In the genomic region with DNA sequence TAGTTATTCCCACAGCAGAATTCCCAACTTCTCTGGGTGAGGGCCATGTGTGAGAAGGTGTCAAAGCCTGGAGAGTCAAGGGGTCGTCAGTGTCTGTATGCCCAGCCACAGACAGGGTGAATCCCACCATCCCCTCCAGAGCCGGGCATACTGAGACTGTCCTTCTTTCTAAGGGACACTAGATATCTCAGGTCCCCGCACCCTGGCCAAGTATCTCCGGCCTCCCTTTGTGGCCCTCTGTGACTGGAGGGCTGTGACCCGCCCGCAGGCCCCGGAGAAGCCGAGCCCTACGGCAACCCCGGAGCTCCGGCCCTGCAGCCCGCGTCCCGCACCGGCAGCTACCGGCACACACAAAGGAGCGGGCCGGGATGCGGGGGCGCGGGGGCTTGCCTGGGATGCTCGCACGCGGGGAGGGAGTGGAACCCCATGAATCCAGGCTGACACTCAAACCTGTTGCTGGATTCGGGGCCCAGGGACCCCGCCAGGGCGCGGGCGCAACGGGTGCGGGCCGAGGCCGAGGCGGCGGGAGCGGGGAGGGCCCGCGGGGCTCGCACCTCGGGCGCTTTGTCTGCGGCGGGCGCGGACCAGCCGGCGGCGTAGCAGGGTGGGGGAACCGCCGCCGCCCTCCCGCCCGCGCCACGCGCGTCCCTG, we compare ENCODE assay signal across 9 mouse cellular contexts. TPM values are rescaled to one million over a fixed set of nuclear protein-coding genes. Genes with fewer than 3 reads are reported as not detected.
DNase-seq lines count a peak whose midpoint lies in the region; ATAC-seq and TF ChIP-seq lines count a peak whose summit lies in the region.
"Had no signal": no experiment of that assay in that cellular context is flagged by ENCODE, and none has a peak within 500 bp of the region (broad histone marks: within the 10 kb centered on the region; RNA-seq: fewer than 3 reads in every experiment).

No protein-coding gene starts in this region.

- DNase-seq in gastrocnemius, postnatal 14 days: peak; percentile 42
- DNase-seq in gastrocnemius, adult 8-10 months (ENCODE audit: low spot score in 2 of 2): no peak
- peak; percentile 7 to 24 for DNase-seq in B cell, adult 2 months
- no peak for DNase-seq in kidney, postnatal 0 days (ENCODE audit: low spot score)
- DNase-seq in midbrain, embryonic 14.5 days: peak; percentile 64
- DNase-seq in testis, postnatal 10 days (ENCODE audit: low spot score): peak; percentile 67

- 0 out of 2 replicates have a peak, but pooled peaks cover 2% of the 10 kb centered on the region for H3K9me3 ChIP-seq in forebrain, embryonic 13.5 days (replicated peaks)
- H3K9me3 ChIP-seq in kidney, postnatal 0 days (replicated peaks; ENCODE audit: low read length): no peaks in the 10 kb centered on the region
- no peaks in the 10 kb centered on the region for H3K9me3 ChIP-seq in midbrain, embryonic 14.5 days (ENCODE audit: control insufficient read depth, low read length)

- H3K27me3 ChIP-seq in forebrain, embryonic 13.5 days: no peaks in the 10 kb centered on the region
- no peaks in the 10 kb centered on the region for H3K27me3 ChIP-seq in kidney, postnatal 0 days (ENCODE audit: insufficient read depth, low read length)
- no peaks in the 10 kb centered on the region for H3K27me3 ChIP-seq in midbrain, embryonic 14.5 days (ENCODE audit: control insufficient read depth, insufficient read depth, low read length)

- H3K36me3 ChIP-seq in forebrain, embryonic 13.5 days (ENCODE audit: poor library complexity, severe bottlenecking): no peaks in the 10 kb centered on the region
- H3K36me3 ChIP-seq in kidney, postnatal 0 days (ENCODE audit: insufficient read depth, low read length): no peaks in the 10 kb centered on the region
- no peaks in the 10 kb centered on the region for H3K36me3 ChIP-seq in midbrain, embryonic 14.5 days (ENCODE audit: control insufficient read depth, insufficient read depth, low read length)

- peak; percentile 63 for ATAC-seq in cerebellum, adult (ENCODE audit: insufficient number of reproducible peaks, low FRiP score, low TSS enrichment)
- peak; percentile 67 for ATAC-seq in forebrain, embryonic 13.5 days
- peak; percentile 14; the same call in 1 of the 2 replicates for ATAC-seq in kidney, postnatal 0 days (replicated peaks; ENCODE audit: low FRiP score, low read depth)
- ATAC-seq in midbrain, embryonic 14.5 days (ENCODE audit: low FRiP score, low TSS enrichment): peak; percentile 65

- H3K4me2 ChIP-seq in forebrain, embryonic 13.5 days: peak overlapping the region; percentile 73
- H3K4me2 ChIP-seq in kidney, postnatal 0 days (ENCODE audit: low read length): peak overlapping the region; percentile 88
- peak overlapping the region; percentile 65 for H3K4me2 ChIP-seq in midbrain, embryonic 14.5 days (ENCODE audit: low read length)

- WGBS in forebrain, embryonic 13.5 days: 0% methylated on average over 43 of the region's 57 CpGs
- 2% methylated on average over 38 of the region's 57 CpGs for WGBS in kidney, postnatal 0 days
- WGBS in midbrain, embryonic 14.5 days: under 1% methylated on average over 57 of the region's 57 CpGs

- no peak for TF ChIP-seq CTCF in kidney, postnatal 0 days (IDR thresholded peaks at IDR 0.05; ENCODE audit: low read depth)

- H3K27ac ChIP-seq in forebrain, embryonic 13.5 days: peak overlapping the region; percentile 72
- H3K27ac ChIP-seq in kidney, postnatal 0 days: peak overlapping the region; percentile 93
- peak overlapping the region; percentile 93 for H3K27ac ChIP-seq in midbrain, embryonic 14.5 days (replicated peaks; ENCODE audit: low read depth, low read length)

- H3K4me3 ChIP-seq in forebrain, embryonic 13.5 days: peak overlapping the region; percentile 70
- peak overlapping the region; percentile 94 for H3K4me3 ChIP-seq in kidney, postnatal 0 days (replicated peaks; ENCODE audit: low read depth, low read length)
- H3K4me3 ChIP-seq in midbrain, embryonic 14.5 days (replicated peaks; ENCODE audit: low read depth, low read length): peak overlapping the region; percentile 93

- intact Hi-C loops in gastrocnemius, postnatal 14 days (cut with DNase I; ENCODE audit: low total_unique reads): no loop called here

- peaks cover 25% of the 10 kb centered on the region for H3K4me1 ChIP-seq in forebrain, embryonic 13.5 days
- H3K4me1 ChIP-seq in kidney, postnatal 0 days (replicated peaks; ENCODE audit: insufficient read depth, low read length): no peaks in the 10 kb centered on the region
- peaks cover 14% of the 10 kb centered on the region for H3K4me1 ChIP-seq in midbrain, embryonic 14.5 days (ENCODE audit: control insufficient read depth, insufficient read depth, low read length)

- peak overlapping the region; percentile 94 for H3K9ac ChIP-seq in forebrain, embryonic 13.5 days
- peak overlapping the region; percentile 95 for H3K9ac ChIP-seq in kidney, postnatal 0 days (ENCODE audit: low read depth, low read length)
- H3K9ac ChIP-seq in midbrain, embryonic 14.5 days (replicated peaks; ENCODE audit: low read length): peak overlapping the region; percentile 100

RNA-seq across cellular contexts. Expression of a gene that starts 0.4 kb away (rescaled TPM):
- 10 to 100 TPM; 11.0 to 11.1 TPM for total RNA-seq in gastrocnemius, postnatal 14 days (2021)
- total RNA-seq in gastrocnemius, adult 8-10 months (2022): 10 to 100 TPM in 3 of 4 experiments, 1 to 10 TPM in 1; 8.5 to 12.6 (median 10.5) TPM
- 27.0 and 27.9 TPM in 2 replicates for polyA plus RNA-seq in forebrain, embryonic 13.5 days (2015; fragmentation: Nextera tagmentation; extraction: Ambion mirVana)
- 36.8 and 39.4 TPM in 2 replicates for polyA plus RNA-seq in kidney, postnatal 0 days (2015; fragmentation: Nextera tagmentation; extraction: Ambion mirVana)
- polyA plus RNA-seq in midbrain, embryonic 14.5 days (2014; fragmentation: Nextera tagmentation; extraction: Ambion mirVana): 43.5 and 52.2 TPM in 2 replicates
- total RNA-seq: MEL had no signal

Comparison
In these comparisons a context has a peak if more than half of its experiments do, and no peak if none do; other contexts are left out.
1. DNase-seq: peak in gastrocnemius, postnatal 14 days (single experiment), B cell, adult 2 months (2 of 2), midbrain, embryonic 14.5 days (single experiment) and testis, postnatal 10 days (single experiment); none in gastrocnemius, adult 8-10 months (0 of 2) and kidney, postnatal 0 days (single experiment).
2. ATAC-seq: peak in every context shown above with its lines; median percentile 67 in forebrain, embryonic 13.5 days; 65 in midbrain, embryonic 14.5 days; 63 in cerebellum, adult; 14 in kidney, postnatal 0 days.
3. Peak in every context shown above with its lines, with median percentiles within 50 percentile points of each other: H3K27ac ChIP-seq, H3K4me2 ChIP-seq, H3K4me3 ChIP-seq and H3K9ac ChIP-seq.